Mouse (Mus musculus): ENCODE data around the gene Nolc1.

The Nolc1 gene

GRCm38 (mm10) chr19:46075616-46076607, at the start of gene Nolc1:
TSS of gene Nolc1 (plus strand) at chr19:46075863.
- peak; percentile 97 to 99 for DNase-seq (ENCODE audit: low spot score in 2 of 2)

- no peak for DNase-seq (ENCODE audit: low spot score in 2 of 2)
Observed at GRCm38 (mm10) chr19:46026567-46026966, 49.1 kb upstream of the Nolc1 start.

- no peak for DNase-seq (ENCODE audit: low spot score in 2 of 2)
Observed at GRCm38 (mm10) chr19:46028747-46029320, 46.8 kb upstream of the Nolc1 start.

GRCm38 (mm10) chr19:46029652-46030051, 46.0 kb upstream of the Nolc1 start:
- no peak for DNase-seq (ENCODE audit: low spot score in 2 of 2)

- DNase-seq (ENCODE audit: low spot score in 2 of 2): no peak
Observed at GRCm38 (mm10) chr19:46030196-46030983, 45.3 kb upstream of the Nolc1 start.

GRCm38 (mm10) chr19:46031689-46032432, 43.8 kb upstream of the Nolc1 start:
- DNase-seq (ENCODE audit: low spot score in 2 of 2): no peak

DNA sequence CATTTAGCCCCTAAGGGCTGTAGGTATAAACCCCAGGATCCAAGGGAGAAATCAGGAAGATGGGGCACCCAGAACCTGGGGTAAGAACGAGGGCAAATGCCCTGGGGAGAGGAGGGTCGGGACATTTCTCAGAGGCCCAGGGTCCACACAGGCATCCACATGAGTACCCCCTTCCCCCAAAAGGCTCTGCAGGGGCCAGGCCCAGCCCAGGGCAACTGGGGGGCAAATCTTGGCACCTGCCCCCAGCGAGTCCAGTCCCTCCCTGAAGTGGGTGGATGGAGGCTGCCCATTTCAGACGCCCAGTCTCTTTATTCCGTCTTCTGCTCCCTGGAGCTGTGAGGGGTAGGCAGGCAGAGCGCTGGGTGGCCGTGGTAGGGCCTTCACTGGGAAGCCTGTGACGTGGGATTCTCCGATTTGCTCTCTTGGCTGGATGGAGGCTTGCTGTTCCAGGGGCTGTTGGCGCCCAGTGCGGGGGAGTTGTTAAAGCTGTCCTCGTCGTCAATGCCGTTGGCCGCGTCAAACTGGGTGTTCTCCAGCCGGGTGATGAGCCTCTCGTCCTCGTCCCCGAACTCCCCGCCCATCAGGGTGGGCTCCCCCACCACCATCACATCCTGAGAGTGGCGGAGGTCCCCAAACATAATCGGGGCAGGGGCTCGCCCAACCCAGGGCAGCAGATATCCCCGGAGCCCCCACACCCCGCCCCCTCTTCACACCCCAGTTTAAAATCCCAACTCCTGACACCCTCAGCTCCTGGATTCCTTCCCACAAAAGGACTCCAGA, 42.7 kb upstream of the Nolc1 start:
- DNase-seq (ENCODE audit: low spot score in 2 of 2): no peak

DNA sequence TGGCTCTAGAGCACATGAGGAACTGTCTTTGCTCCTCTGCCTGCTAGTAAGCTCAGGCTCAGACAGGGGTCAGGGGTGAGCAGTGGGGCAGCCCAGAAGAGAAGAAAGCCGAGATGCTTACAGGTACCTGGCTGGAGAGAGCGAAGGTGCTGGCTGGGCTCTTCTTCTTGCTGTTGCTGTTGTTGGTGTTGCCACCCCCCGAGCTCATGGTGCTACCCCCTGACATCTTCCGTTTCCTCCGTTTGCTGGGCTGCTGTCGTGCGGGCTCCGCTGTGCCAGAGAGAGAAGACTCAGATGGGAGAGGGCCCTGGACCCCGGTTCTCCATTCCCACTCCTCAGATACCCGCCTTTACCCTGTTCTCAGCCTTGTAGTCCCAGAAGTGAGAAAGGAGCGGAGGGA, 41.8 kb upstream of the Nolc1 start:
- no peak for DNase-seq (ENCODE audit: low spot score in 2 of 2)

DNA sequence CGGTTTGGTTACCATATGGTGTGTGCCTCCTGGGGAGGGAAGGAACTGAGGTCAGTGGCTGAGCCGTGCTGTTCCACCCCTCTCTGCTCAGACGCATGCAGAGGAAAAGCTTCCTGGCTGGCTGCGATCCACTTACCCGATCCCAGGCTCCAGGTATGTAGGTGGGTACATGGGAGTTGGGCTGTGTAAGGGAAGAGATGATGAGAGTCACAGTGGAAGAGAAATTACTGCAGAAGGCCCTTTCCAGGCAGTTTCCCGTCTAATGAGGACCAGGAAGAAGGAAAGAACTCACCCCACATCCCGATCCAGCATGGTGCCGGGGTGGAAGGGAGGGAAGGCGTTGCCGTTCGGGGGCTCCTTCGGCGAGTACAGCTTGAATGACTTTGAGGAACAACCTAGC, 39.7 kb upstream of the Nolc1 start:
- DNase-seq (ENCODE audit: low spot score in 2 of 2): no peak

- DNase-seq (ENCODE audit: low spot score in 2 of 2): no peak
Observed at GRCm38 (mm10) chr19:46036477-46037242, 39.0 kb upstream of the Nolc1 start.

DNA sequence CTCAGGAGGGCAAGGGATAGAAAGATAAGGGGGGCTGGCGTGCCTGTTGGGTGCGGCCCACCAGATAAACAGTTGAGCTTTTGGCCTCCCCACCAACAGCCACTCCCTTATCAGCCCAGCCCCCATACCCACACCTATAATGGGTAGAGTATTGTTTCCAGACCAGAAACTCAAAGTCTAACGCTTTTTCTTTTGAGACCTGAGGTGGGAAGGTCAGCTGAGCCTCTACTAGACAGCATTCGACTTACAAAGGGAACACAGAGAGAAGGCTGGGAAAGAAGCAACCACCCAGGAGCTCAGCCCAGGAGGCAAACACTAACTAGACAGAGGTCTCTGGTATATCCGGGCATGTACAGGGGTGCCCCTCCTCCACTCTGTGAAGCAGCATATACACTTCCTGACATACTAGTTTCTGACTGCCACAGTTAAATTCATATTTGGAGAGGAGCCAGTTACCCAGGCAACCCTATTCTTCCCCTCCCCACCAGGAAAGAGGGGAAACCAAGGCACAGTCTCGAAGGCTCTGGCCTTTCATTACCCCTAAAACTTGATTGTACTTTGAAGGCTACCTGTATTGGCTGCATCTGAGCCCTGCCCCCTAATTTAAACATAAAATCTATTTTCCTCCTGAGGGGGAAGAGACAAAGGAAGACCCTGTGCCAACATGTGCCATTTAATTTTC, 38.3 kb upstream of the Nolc1 start:
- DNase-seq (ENCODE audit: low spot score in 2 of 2): no peak

- no peak for DNase-seq (ENCODE audit: low spot score in 2 of 2)
Observed at GRCm38 (mm10) chr19:46037925-46038850, 37.5 kb upstream of the Nolc1 start.

DNA sequence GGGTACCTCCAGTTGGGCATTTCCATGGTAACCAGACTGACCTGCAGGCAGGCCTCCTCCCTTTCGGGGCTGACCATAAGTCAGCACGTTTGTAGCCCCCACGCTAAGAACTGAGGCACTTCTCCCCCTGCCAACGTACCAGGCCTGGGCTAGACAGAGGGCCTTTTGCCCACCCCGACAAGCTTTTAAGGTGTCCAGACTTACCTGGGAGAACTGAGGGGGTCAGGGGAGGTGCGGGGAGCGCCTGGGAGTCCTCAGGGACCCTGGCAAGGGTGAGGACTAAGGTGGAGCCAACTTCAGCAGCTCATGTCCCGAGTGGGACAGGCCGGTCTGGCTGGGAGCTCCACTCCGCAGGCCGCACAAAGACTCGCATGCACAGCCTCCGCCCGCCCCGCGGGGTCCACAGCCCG, 36.8 kb upstream of the Nolc1 start:
- DNase-seq (ENCODE audit: low spot score in 2 of 2): no peak

GRCm38 (mm10) chr19:46039478-46039877, 36.2 kb upstream of the Nolc1 start:
- DNase-seq (ENCODE audit: low spot score in 2 of 2): peak; percentile 87 to 89

- DNase-seq (ENCODE audit: low spot score in 2 of 2): no peak
Observed at GRCm38 (mm10) chr19:46040149-46040902, 35.3 kb upstream of the Nolc1 start.

GRCm38 (mm10) chr19:46041299-46041932, 34.2 kb upstream of the Nolc1 start:
- no peak for DNase-seq (ENCODE audit: low spot score in 2 of 2)

DNA sequence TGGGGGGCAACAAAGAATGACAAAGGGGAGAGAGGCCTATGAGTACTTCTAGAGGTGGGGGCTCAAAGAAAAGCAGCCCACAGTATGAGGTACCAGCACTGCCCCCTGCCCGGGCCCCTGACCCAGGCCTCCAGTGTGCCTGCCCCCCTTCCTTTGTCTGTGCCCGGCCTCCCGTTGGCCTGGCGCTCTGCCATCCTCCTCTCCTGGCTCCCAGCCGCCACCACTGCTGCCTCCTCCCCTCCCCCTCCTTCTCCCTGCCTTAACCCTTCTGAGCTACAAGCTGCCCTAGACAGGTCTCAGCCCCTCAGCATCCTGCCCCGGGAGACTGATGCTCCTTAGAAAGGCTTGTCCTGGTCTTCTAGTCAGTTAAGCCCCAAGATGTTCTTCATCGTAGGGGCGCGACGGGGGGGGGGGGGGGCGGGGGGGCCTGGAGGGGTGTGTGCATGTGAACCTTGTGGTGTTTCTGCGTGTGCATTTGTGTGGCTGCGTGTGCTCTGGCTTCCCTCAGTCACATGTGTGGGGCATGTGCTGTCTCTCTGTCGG, 33.7 kb upstream of the Nolc1 start:
- peak; percentile 81 to 90 for DNase-seq (ENCODE audit: low spot score in 2 of 2)

Measured in urinary bladder, postnatal 4 days (tissue).